Comparison of ENCODE assay signal across 19 mouse cellular contexts in the genomic region with DNA sequence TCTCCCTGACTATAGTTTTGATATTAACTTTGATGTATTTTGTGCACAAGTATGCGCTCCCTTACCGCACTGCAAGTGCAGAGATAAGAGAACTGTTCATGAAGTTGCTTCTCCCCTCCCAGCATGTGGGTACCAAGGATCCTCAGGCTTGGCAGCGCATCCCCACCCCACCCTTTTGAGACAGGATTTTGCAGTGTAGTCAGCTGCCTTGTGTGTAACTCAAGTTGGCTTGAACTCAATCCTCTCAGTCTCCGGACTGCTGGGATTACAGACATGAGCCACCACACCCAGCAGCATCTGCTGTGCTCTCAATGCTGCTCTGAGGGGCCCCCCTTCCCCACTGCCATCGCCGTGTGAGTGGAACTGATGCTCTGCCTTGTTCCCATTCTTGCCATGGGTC. TPM values are rescaled to one million over a fixed set of nuclear protein-coding genes. Genes with fewer than 3 reads are reported as not detected.
DNase-seq lines count a peak whose midpoint lies in the region.
"Had no signal": no experiment of that assay in that cellular context is flagged by ENCODE, and none has a peak within 500 bp of the region (broad histone marks: within the 10 kb centered on the region; RNA-seq: fewer than 3 reads in every experiment).

No protein-coding gene starts in this region.

- H3K4me3 ChIP-seq in heart, embryonic 10.5 days: no peak overlapping the region
- H3K4me3 ChIP-seq: embryonic facial prominence, embryonic 12.5 days; limb, embryonic 12.5 days; megakaryocyte, embryonic 14.5 days had no signal

- 88% methylated on average over 6 of the region's 6 CpGs for WGBS in heart, embryonic 10.5 days

- H3K4me1 ChIP-seq in heart, embryonic 10.5 days: peaks cover 46% of the 10 kb centered on the region

- intact Hi-C loops in heart, postnatal 25 days (cut with DNase I): no loop called here

- H3K27ac ChIP-seq in heart, embryonic 10.5 days: 0 out of 2 replicates have a peak overlapping the region, but pooled peaks have one; percentile 9
- H3K27ac ChIP-seq: embryonic facial prominence, embryonic 12.5 days; limb, embryonic 12.5 days had no signal

- H3K36me3 ChIP-seq in heart, embryonic 10.5 days: peaks cover 36% of the 10 kb centered on the region

- H3K27me3 ChIP-seq in heart, embryonic 10.5 days (ENCODE audit: insufficient read depth, poor library complexity, severe bottlenecking): no peaks in the 10 kb centered on the region
- H3K27me3 ChIP-seq: embryonic facial prominence, embryonic 12.5 days; limb, embryonic 12.5 days; megakaryocyte, embryonic 14.5 days; Patski had no signal

- peak; percentile 15 to 26 for DNase-seq in cerebellum, postnatal 10 days
- no peak for DNase-seq in cerebellum, adult 9-11 months
- DNase-seq in heart, embryonic 10.5 days (ENCODE audit: low spot score): no peak
- DNase-seq in heart, postnatal 25 days (ENCODE audit: low spot score): no peak
- DNase-seq in urinary bladder, postnatal 14 days (ENCODE audit: low spot score): peak; percentile 26
- DNase-seq in urinary bladder, adult 18-20 months (ENCODE audit: low spot score in 2 of 2): no peak
- no peak for DNase-seq in kidney, postnatal 36 days
- DNase-seq in thymus, postnatal 4 days: no peak
- DNase-seq: cerebellum, postnatal 25 days; layer of hippocampus, postnatal 36 days; thymus, postnatal 25 days had no signal

- no peaks in the 10 kb centered on the region for H3K9me3 ChIP-seq in heart, embryonic 10.5 days
- H3K9me3 ChIP-seq: embryonic facial prominence, embryonic 12.5 days; limb, embryonic 12.5 days; megakaryocyte, embryonic 14.5 days had no signal

RNA-seq across cellular contexts. Expression of a gene that starts 21.0 kb away (rescaled TPM):
- 78.3 and 81.2 TPM in 2 replicates for polyA plus RNA-seq in heart, embryonic 10.5 days (2016; fragmentation: Nextera tagmentation; extraction: Ambion mirVana)
- 10 to 100 TPM; 20.0 to 28.8 TPM for total RNA-seq in heart, postnatal 25 days (2021)
- total RNA-seq: granulocyte monocyte progenitor cell, adult 5-6 weeks; layer of hippocampus, postnatal 36 days had no signal

RNA-seq across cellular contexts. Expression of a gene that starts 22.7 kb away (rescaled TPM):
- 36.0 and 37.6 TPM in 2 replicates for polyA plus RNA-seq in heart, embryonic 10.5 days (2016; fragmentation: Nextera tagmentation; extraction: Ambion mirVana)
- 1 to 10 TPM; 7.9 to 8.4 TPM for total RNA-seq in heart, postnatal 25 days (2021)

RNA-seq across cellular contexts. Expression of a gene that starts 37.0 kb away (rescaled TPM):
- polyA plus RNA-seq in heart, embryonic 10.5 days (2016; fragmentation: Nextera tagmentation; extraction: Ambion mirVana): 0.87 and 2.6 TPM in 2 replicates
- not detected for total RNA-seq in heart, postnatal 25 days (2021)
- total RNA-seq: granulocyte monocyte progenitor cell, adult 5-6 weeks; layer of hippocampus, postnatal 36 days had no signal
- polyA plus RNA-seq: intestine, postnatal 0 days; liver, embryonic 16.5 days had no signal

RNA-seq across cellular contexts. Expression of a gene that starts 37.4 kb away (rescaled TPM):
- polyA plus RNA-seq in heart, embryonic 10.5 days (2016; fragmentation: Nextera tagmentation; extraction: Ambion mirVana): not detected in 2 replicates
- total RNA-seq in heart, postnatal 25 days (2021): not detected
- total RNA-seq: granulocyte monocyte progenitor cell, adult 5-6 weeks; layer of hippocampus, postnatal 36 days had no signal
- polyA plus RNA-seq: hindbrain, embryonic 11.5 days; intestine, postnatal 0 days; limb, embryonic 12.5 days had no signal

RNA-seq across cellular contexts. Expression of a gene that starts 42.9 kb away (rescaled TPM):
- 2.3 and 5.2 TPM in 2 replicates for polyA plus RNA-seq in heart, embryonic 10.5 days (2016; fragmentation: Nextera tagmentation; extraction: Ambion mirVana)
- under 1 TPM; 0.28 to 0.68 TPM for total RNA-seq in heart, postnatal 25 days (2021)

Comparison
In these comparisons a context has a peak if more than half of its experiments do, and no peak if none do; other contexts are left out.
1. DNase-seq: peak in cerebellum, postnatal 10 days (2 of 2) and urinary bladder, postnatal 14 days (single experiment); none in cerebellum, adult 9-11 months (single experiment), heart, embryonic 10.5 days (single experiment), heart, postnatal 25 days (single experiment), urinary bladder, adult 18-20 months (0 of 2), kidney, postnatal 36 days (0 of 2) and thymus, postnatal 4 days (single experiment).